Mouse (Mus musculus) liver, embryonic 14.5 days (tissue): ENCODE data around the gene Zranb1. TPM values are rescaled to one million over a fixed set of nuclear protein-coding genes. Genes with fewer than 3 reads are reported as not detected.

Experiments used
- ATAC-seq: fragments of 200-750 bp; cut with Nextera tagmentation; 2 replicates; pipeline ENCODE4 v1.8.0; 2017; ENCODE audit warnings: moderate number of reproducible peaks, mild to moderate bottlenecking, moderate library complexity; ENCODE audit not compliant: insufficient read depth
- DNase-seq, 3 experiments: peaks; one replicate each; pipeline ENCODE4 v3.0.0-alpha.2; 2012 to 2013; ENCODE audit warnings: low read depth in 3 of 3, low spot score in 3 of 3
- H3K27ac ChIP-seq: fragments of 300-500 bp; sonication (generic); 2 replicates; pipeline ENCODE4 v1.5.1; 2014; ENCODE audit warnings: moderate library complexity, mild to moderate bottlenecking, control low read depth, inconsistent platforms
- H3K27me3 ChIP-seq: fragments of 300-500 bp; sonication (generic); 2 replicates; pipeline ENCODE4 v1.6.1; 2014; ENCODE audit warnings: mild to moderate bottlenecking, low read length, moderate library complexity; ENCODE audit not compliant: control insufficient read depth, insufficient read depth
- H3K36me3 ChIP-seq: fragments of 300-500 bp; sonication (generic); replicated peaks from 2 replicates; pipeline ENCODE4 v1.6.1; 2014; ENCODE audit warnings: low read depth; ENCODE audit not compliant: control insufficient read depth, insufficient read depth
- H3K4me1 ChIP-seq, 2 experiments: fragments of 200-500 bp in 1 of 2; fragments of 300-500 bp in 1 of 2; sonication (generic) in 1 of 2; replicated peaks; 2 replicates each; pipeline ENCODE4 v1.6.1; 2012 to 2014; ENCODE audit warnings: antibody characterized with exemption in 1 of 2, inconsistent platforms in 1 of 2, low read length in 1 of 2; ENCODE audit not compliant: control insufficient read depth in 2 of 2, insufficient read depth in 2 of 2
- H3K4me2 ChIP-seq: fragments of 300-500 bp; sonication (generic); 2 replicates; pipeline ENCODE4 v1.6.1; 2014; ENCODE audit warnings: low read depth, mild to moderate bottlenecking, control low read depth, moderate library complexity
- H3K4me3 ChIP-seq, 2 experiments: fragments of 200-500 bp in 1 of 2; fragments of 300-500 bp in 1 of 2; sonication (generic) in 1 of 2; 2 replicates each; pipeline ENCODE4 v1.5.1; 2012 to 2014; ENCODE audit warnings: low read depth in 2 of 2, low read length in 2 of 2, mild to moderate bottlenecking in 2 of 2, control low read depth in 1 of 2, inconsistent platforms in 1 of 2, moderate library complexity in 1 of 2; ENCODE audit not compliant: insufficient read depth in 1 of 2
- H3K9ac ChIP-seq: fragments of 300-500 bp; sonication (generic); replicated peaks from 2 replicates; pipeline ENCODE4 v1.6.1; 2014; ENCODE audit warnings: mild to moderate bottlenecking, control low read depth, moderate library complexity
- H3K9me3 ChIP-seq: fragments of 300-500 bp; sonication (generic); 2 replicates; pipeline ENCODE4 v1.6.1; 2016; ENCODE audit warnings: low read length, mixed read lengths; ENCODE audit not compliant: control insufficient read depth
- CTCF ChIP-seq: IDR thresholded peaks from 2 replicates; pipeline ENCODE4 v1.5.1; 2016; ENCODE audit warnings: antibody characterized with exemption, low read depth, control low read depth
- EP300 ChIP-seq: IDR thresholded peaks from 2 replicates; pipeline ENCODE4 v1.6.1; 2016; ENCODE audit warnings: antibody characterized with exemption, low read depth
- WGBS: fragments of 180-500 bp; shearing (Covaris S2); extraction: QIAGEN DNeasy Blood & Tissue Kit; methylation state at CpG from one replicate; pipeline ENCODE4 v1.1.7; 2014; ENCODE audit not compliant: insufficient replicate concordance; 5-methylcytosine and 5-hydroxymethylcytosine counted together
- polyA plus RNA-seq, 2 experiments: library from polyadenylated mRNA; depleted of rRNA in 1 of 2; stranded (reverse) in 1 of 2; unstranded in 1 of 2; fragments of >200 nt; fragmentation: Nextera tagmentation in 1 of 2; extraction: Ambion mirVana in 1 of 2; gene quantifications; 2 replicates each; pipeline versions ENCODE4 v1.2.1 to v1.2.3; 2012 to 2014

The Zranb1 gene
- polyA plus RNA-seq, 2 experiments = 6.0 to 7.6 TPM

DNA sequence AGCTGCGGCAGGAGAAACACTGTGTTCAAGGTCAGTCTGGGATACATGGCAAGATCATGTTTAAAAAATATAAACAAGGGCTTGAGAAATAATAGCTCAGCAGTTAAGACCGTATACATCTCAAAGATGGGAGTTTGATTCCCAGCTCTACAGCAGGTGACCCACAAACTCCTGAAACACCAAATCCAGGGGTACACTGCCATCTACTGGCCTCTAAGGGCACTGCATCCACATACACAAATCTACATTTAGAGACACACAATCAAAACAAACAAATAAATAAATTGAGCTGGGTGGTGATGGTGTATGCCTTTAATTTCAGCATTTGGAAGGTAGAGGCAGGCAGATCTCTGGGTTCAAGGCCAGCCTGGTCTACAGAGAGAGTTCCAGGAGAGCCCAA, 32.7 kb upstream of the Zranb1 start:
- no peak overlapping the region for H3K4me2 ChIP-seq
- H3K36me3 ChIP-seq = no peaks in the 10 kb centered on the region
- H3K4me3 ChIP-seq = no peak overlapping the region
- no peaks in the 10 kb centered on the region for H3K27me3 ChIP-seq
- no peaks in the 10 kb centered on the region for H3K4me1 ChIP-seq
- H3K9ac ChIP-seq = no peak overlapping the region
- H3K27ac ChIP-seq = no peak overlapping the region
- WGBS = 56% methylated on average over 2 of the region's 2 CpGs
- H3K9me3 ChIP-seq = no peaks in the 10 kb centered on the region
- ATAC-seq (no peak), DNase-seq (peak; percentile 17 to 29 (median 28))
- TF ChIP-seq EP300 = no peak
- peak; percentile 85 for TF ChIP-seq CTCF

DNA sequence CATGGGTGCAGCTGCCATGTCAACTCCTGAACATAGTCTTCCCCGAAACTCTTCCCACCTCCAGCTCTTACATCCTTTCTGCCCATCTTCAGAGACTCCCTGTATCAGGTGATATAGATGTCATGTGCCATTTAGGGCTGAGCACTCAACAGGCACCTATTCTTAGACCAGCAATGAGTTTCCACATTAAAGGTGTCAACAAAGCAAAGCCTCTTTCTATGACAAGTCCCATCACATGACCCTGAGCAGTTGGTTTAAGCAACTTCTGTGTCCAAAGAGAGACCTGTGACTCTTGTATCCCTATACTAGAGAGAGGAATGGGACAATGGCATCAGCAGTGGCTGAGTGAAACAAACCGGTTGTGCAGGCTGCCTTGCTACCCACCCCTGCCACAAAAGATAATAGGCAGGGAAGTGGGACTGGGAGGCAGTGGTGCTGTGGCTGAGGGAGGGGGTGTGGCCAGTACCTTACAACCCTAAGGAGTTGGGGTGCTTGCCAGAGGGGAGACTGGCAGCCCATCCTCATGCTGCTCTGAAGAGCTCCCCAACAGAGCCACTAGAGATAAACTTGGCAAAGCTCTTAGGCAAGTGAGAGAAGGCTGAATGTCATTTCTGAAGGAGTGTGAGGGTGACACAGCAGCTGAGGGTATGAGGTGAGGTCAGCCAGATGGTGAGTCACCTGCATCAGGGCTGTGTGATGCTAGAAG, 30.0 kb upstream of the Zranb1 start:
- H3K36me3 ChIP-seq = no peaks in the 10 kb centered on the region
- H3K4me3 ChIP-seq = no peak overlapping the region
- no peak overlapping the region for H3K9ac ChIP-seq
- no peak overlapping the region for H3K4me2 ChIP-seq
- H3K27me3 ChIP-seq = no peaks in the 10 kb centered on the region
- TF ChIP-seq CTCF (no peak), EP300 (no peak)
- ATAC-seq = no peak
- no peaks in the 10 kb centered on the region for H3K9me3 ChIP-seq
- H3K4me1 ChIP-seq = no peaks in the 10 kb centered on the region
- no peak for DNase-seq
- no peak overlapping the region for H3K27ac ChIP-seq
- WGBS = 32% methylated on average over 2 of the region's 2 CpGs

DNA sequence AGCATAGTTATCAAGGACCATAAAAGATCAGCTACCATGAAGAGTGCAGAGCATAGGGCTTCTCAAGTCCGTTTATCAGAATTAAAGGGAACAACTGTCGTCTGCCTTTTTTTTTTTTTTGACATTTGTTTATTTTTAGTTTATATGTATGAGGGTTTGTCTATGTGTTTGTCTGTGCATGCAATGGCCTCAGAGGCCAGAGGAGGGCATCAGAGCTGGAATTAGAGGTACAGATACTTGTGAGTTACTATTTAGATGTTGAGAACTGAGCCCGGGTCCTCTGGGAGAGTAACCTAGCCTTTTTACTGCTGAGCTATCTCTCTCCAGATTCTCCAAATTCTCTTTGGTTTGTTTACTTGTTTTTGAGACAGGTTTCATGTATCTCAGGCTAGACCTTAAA, 27.1 kb upstream of the Zranb1 start:
- H3K4me2 ChIP-seq = no peak overlapping the region
- no peak for TF ChIP-seq CTCF
- TF ChIP-seq EP300 = no peak
- no peaks in the 10 kb centered on the region for H3K9me3 ChIP-seq
- no peaks in the 10 kb centered on the region for H3K36me3 ChIP-seq
- H3K4me3 ChIP-seq = no peak overlapping the region
- no peak for ATAC-seq
- H3K27ac ChIP-seq = no peak overlapping the region
- DNase-seq = no peak
- no peaks in the 10 kb centered on the region for H3K27me3 ChIP-seq
- 43% methylated on average over 3 of the region's 3 CpGs for WGBS
- no peaks in the 10 kb centered on the region for H3K4me1 ChIP-seq
- no peak overlapping the region for H3K9ac ChIP-seq

DNA sequence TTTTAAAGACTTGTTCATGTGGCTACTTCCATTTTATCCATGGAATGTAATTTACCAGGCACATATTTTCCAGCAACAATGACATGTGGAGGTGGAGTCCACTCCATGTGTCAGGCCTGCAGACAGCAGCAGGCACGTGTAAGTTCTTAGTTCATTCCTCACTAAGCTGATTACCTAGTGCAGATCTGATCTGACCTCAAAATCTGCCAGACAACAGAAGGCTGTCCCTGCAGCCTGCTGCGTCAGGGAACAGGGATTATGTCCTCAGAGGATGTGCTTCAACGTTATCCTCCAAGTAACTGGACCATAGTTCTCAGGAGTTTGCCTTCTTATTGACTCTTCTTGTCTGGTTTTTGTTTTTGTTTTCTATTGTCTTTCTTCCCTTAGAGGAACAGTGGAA, 9.0 kb upstream of the Zranb1 start:
- H3K4me2 ChIP-seq = no peak overlapping the region
- TF ChIP-seq EP300 (no peak), CTCF (no peak)
- no peak overlapping the region for H3K9ac ChIP-seq
- no peaks in the 10 kb centered on the region for H3K27me3 ChIP-seq
- WGBS = 37% methylated on average over 3 of the region's 3 CpGs
- ATAC-seq (no peak), DNase-seq (no peak)
- no peaks in the 10 kb centered on the region for H3K36me3 ChIP-seq
- H3K4me1 ChIP-seq = no peaks in the 10 kb centered on the region; a peak in 1 of 4 replicates
- H3K4me3 ChIP-seq = no peak overlapping the region
- no peaks in the 10 kb centered on the region for H3K9me3 ChIP-seq
- no peak overlapping the region for H3K27ac ChIP-seq

DNA sequence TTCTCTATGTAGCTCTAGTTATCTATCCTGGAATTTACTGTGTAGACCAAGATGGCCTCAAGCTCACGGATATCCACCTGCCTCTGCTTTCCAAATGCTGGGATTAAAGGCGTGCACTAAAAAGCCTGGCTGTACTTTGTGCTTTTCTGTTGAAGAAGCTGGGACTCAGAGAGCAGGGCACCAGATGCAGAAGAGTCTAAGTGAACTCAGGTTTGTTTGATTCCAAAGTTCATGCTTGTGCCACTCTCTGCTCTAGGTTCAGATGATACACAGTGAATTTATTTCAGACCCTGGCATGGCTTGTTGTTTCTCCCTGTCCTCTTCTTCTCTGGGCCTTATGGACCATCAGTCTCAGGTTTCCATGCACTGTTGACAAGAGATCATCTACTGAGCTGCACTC, 5.7 kb upstream of the Zranb1 start:
- no peak for DNase-seq
- no peak overlapping the region for H3K4me2 ChIP-seq
- H3K9ac ChIP-seq = no peak overlapping the region
- no peaks in the 10 kb centered on the region for H3K36me3 ChIP-seq
- no peaks in the 10 kb centered on the region for H3K9me3 ChIP-seq
- H3K27me3 ChIP-seq = no peaks in the 10 kb centered on the region
- H3K4me1 ChIP-seq = peaks cover 0 to 2% of the 10 kb centered on the region in 2 experiments; a peak in 1 of 4 replicates
- H3K4me3 ChIP-seq = no peak overlapping the region
- no peak for ATAC-seq
- TF ChIP-seq CTCF (no peak), EP300 (no peak)
- no peak overlapping the region for H3K27ac ChIP-seq
- 43% methylated on average over 2 of the region's 2 CpGs for WGBS
